Mouse (Mus musculus) embryonic facial prominence, embryonic 15.5 days (tissue): ENCODE results near the gene Uqcr10. TPM values are rescaled to one million over a fixed set of nuclear protein-coding genes. Genes with fewer than 3 reads are reported as not detected.

ENCODE experiments used
- ATAC-seq: fragments of 200-750 bp; cut with Nextera tagmentation; 2 replicates; pipeline ENCODE4 v1.8.0; 2017; ENCODE audit warnings: low read depth, moderate TSS enrichment; ENCODE audit not compliant: insufficient number of reproducible peaks, low FRiP score, low TSS enrichment
- H3K27ac ChIP-seq: fragments of 300-500 bp; sonication (generic); replicated peaks from 2 replicates; pipeline ENCODE4 v1.5.1; 2015; ENCODE audit warnings: mild to moderate bottlenecking, inconsistent platforms
- H3K27me3 ChIP-seq: fragments of 300-500 bp; sonication (generic); 2 replicates; pipeline ENCODE4 v1.6.1; 2015; ENCODE audit warnings: inconsistent platforms
- H3K36me3 ChIP-seq: fragments of 300-500 bp; sonication (generic); 2 replicates; pipeline ENCODE4 v1.6.1; 2015; ENCODE audit warnings: mild to moderate bottlenecking, inconsistent platforms
- H3K4me1 ChIP-seq: fragments of 300-500 bp; sonication (generic); 2 replicates; pipeline ENCODE4 v1.6.1; 2015; ENCODE audit warnings: inconsistent platforms
- H3K4me2 ChIP-seq: fragments of 300-500 bp; sonication (generic); replicated peaks from 2 replicates; pipeline ENCODE4 v1.6.1; 2015; ENCODE audit warnings: mild to moderate bottlenecking, inconsistent platforms
- H3K4me3 ChIP-seq: fragments of 300-500 bp; sonication (generic); replicated peaks from 2 replicates; pipeline ENCODE4 v1.5.1; 2015; ENCODE audit warnings: mild to moderate bottlenecking, inconsistent platforms
- H3K9ac ChIP-seq: fragments of 300-500 bp; sonication (generic); 2 replicates; pipeline ENCODE4 v1.6.1; 2015; ENCODE audit warnings: inconsistent platforms
- H3K9me3 ChIP-seq: fragments of 300-500 bp; sonication (generic); replicated peaks from 2 replicates; pipeline ENCODE4 v1.6.1; 2016; ENCODE audit warnings: inconsistent platforms
- WGBS: fragments of 180-500 bp; shearing (Covaris S2); methylation state at CpG from one replicate; pipeline ENCODE4 v1.1.7; 2015; 5-methylcytosine and 5-hydroxymethylcytosine counted together
- polyA plus RNA-seq: library from polyadenylated mRNA; unstranded; fragments of >200 nt; fragmentation: Nextera tagmentation; extraction: Ambion mirVana; gene quantifications from 2 replicates; pipeline ENCODE4 v1.2.1, GENCODE M21; 2015

Gene Uqcr10
- 734 and 735 TPM in 2 replicates for polyA plus RNA-seq

DNA sequence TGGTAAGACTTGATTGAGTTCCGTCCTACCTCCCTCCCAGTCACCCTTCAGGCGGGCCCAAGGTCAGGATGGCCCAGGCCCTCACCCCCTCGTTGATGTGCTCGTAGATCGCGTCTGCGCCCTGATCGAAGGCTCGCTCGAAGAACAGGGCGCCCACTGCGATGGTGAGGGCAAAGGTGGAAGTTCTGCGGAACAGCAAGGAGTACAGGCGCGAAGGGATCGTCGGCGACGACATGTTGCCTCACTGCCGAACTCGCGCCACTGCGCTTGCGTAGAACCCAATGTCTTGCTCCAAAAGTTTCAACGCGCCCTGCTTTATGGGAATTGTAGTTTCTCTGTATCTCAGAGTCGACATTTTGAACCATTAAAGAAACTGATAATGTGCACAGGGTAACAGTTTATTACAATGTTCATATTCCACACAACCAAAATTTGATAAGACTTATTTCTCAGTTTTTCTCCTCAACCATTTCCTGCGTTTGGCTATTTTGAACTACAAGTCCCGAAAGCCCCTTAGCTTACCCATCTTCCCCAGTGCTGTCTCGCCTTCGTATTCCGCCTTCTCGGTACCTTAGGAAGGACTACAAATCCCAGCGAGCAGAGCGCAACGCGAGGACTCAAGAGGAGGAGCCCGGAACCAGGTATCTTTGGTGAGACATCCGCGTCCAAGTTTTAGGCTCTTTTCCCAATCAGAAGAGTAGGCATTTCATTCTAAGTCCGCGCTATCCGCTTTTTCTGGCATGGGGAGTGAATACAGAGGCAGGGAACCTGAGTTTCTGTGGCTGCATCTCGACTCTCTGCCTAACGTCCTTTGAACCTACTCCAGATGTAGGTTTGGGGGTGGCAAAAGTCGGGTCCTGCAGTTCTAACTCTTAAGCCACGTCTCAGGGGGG lies at the start of gene Uqcr10, which contains the start of gene Zmat5:
TSS of gene Uqcr10 (minus strand) at position 271 of the 893 bp plus-strand sequence.
TSS of gene Zmat5 (plus strand) at position 607 of the 893 bp plus-strand sequence.
- H3K27me3 ChIP-seq = no peaks in the 10 kb centered on the region
- peak within 1 kb of the TSS; percentile 75 for H3K27ac ChIP-seq
- H3K4me2 ChIP-seq = peak within 1 kb of the TSS; percentile 85
- H3K9me3 ChIP-seq = no peaks in the 10 kb centered on the region
- peak within 1 kb of the TSS; percentile 75 for H3K4me3 ChIP-seq
- ATAC-seq = peak; percentile 94
- H3K4me1 ChIP-seq = peaks cover 13% of the 10 kb centered on the region
- under 1% methylated on average over 47 of the region's 47 CpGs for WGBS
- peak within 1 kb of the TSS; percentile 87 for H3K9ac ChIP-seq
- H3K36me3 ChIP-seq = peaks cover 18% of the 10 kb centered on the region

DNA sequence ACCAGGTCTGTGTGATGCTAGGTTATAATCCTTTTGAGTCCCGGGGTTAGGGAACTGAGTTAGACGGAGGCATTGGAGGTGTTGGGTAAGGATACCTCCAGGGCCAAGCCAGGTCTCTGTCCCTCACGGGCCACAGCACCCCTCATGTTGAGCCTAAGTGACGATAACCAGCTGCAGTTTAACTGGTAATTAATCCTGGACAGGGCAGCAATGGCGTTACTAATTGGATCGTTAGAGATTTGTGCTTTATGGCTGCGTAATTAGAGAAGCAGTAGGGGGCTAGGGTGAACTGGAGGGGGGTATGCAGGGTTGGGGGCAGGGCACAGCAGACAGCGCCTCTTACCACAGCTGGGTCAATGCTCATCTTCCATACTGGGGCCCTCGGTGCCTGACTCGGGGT lies 48.7 kb upstream of the Uqcr10 start:
- H3K4me1 ChIP-seq = no peaks in the 10 kb centered on the region
- H3K9me3 ChIP-seq = no peaks in the 10 kb centered on the region
- H3K27ac ChIP-seq = no peak overlapping the region
- WGBS = 33% methylated on average over 10 of the region's 10 CpGs
- no peaks in the 10 kb centered on the region for H3K36me3 ChIP-seq
- H3K9ac ChIP-seq = no peak overlapping the region
- no peak for ATAC-seq
- H3K4me2 ChIP-seq = no peak overlapping the region
- peaks cover 31% of the 10 kb centered on the region for H3K27me3 ChIP-seq
- H3K4me3 ChIP-seq = no peak overlapping the region

DNA sequence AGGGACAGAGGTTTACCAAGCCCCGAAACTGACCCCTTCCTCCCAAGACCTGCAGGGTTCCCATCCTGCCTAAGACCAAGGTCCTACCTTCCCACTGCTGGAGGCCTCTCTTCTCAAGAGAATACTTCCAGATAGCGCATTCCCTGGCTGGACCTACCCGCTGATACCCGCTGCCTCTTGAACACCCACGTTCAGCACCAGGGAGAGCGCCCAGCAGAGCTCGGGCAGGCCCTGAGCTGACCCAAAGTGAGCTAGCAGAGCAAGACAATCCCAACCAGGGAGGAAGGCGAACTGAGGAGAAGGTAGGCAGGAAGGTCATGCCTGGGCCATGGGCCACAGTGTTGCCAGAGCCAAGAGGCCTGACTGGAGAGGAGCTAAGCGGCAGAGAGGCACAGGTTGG lies 46.1 kb upstream of the Uqcr10 start:
- no peak overlapping the region for H3K4me2 ChIP-seq
- H3K27me3 ChIP-seq = peaks cover 57% of the 10 kb centered on the region
- no peaks in the 10 kb centered on the region for H3K9me3 ChIP-seq
- H3K36me3 ChIP-seq = no peaks in the 10 kb centered on the region
- H3K4me3 ChIP-seq = no peak overlapping the region
- no peak overlapping the region for H3K27ac ChIP-seq
- no peak for ATAC-seq
- peaks cover 19% of the 10 kb centered on the region for H3K4me1 ChIP-seq
- 6% methylated on average over 9 of the region's 9 CpGs for WGBS
- no peak overlapping the region for H3K9ac ChIP-seq

DNA sequence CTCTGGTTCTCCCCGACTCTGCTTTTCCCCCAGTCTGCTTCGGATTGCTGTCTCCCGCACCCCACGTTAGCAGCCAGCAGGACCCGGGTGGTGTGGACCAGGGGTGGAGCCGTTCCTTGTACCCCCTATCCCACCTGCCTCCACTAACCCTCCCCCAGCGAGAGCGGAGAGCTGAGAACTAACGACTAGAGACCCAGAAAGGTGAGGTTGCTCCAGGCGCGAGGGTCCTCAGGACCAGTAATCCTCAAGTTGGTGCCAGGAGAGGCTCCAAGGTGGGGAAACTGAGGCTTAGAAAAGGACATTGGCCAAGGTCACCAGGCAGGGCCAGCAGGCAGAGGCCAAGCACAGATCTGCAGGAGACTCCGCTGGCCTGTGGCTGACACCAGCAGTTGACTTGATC lies 43.1 kb upstream of the Uqcr10 start:
- H3K9ac ChIP-seq = no peak overlapping the region
- H3K4me2 ChIP-seq = peak overlapping the region; percentile 98
- no peaks in the 10 kb centered on the region for H3K9me3 ChIP-seq
- no peaks in the 10 kb centered on the region for H3K36me3 ChIP-seq
- peaks cover 19% of the 10 kb centered on the region for H3K4me1 ChIP-seq
- H3K27ac ChIP-seq = no peak overlapping the region
- ATAC-seq = no peak
- H3K4me3 ChIP-seq = peak overlapping the region; percentile 51
- peaks cover 84% of the 10 kb centered on the region for H3K27me3 ChIP-seq
- 1% methylated on average over 12 of the region's 12 CpGs for WGBS

DNA sequence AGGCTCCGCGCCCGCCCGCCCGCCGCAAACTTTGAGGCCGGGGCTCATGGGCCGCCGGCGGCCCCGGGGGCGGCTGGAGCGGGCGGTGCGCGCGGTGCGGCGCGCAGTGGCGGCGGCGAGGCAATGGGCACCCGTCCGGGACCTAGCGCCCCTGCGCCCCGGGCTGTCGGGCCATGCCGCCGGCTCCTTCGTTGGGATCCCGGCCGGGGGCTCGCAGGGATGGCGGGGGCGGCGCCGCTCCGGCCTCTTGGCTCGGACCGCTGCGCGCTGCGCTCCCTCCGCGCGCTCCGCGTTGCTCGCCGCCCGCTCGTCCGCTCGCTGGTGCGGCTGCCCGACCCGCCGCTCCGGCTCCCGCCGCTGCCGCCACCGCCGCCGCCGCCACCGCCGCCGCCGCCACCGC lies 42.6 kb upstream of the Uqcr10 start, which contains the start of gene Cabp7:
TSS of gene Cabp7 (minus strand) at position 46 of the 400 bp plus-strand sequence.
- no peak for ATAC-seq
- Histone ChIP-seq H3K27me3 (peaks cover 84% of the 10 kb centered on the region), H3K27ac (no peak within 1 kb of the TSS), H3K4me3 (peak within 1 kb of the TSS; percentile 51), H3K36me3 (no peaks in the 10 kb centered on the region), H3K9me3 (no peaks in the 10 kb centered on the region), H3K4me2 (peak within 1 kb of the TSS; percentile 98), H3K4me1 (peaks cover 19% of the 10 kb centered on the region), H3K9ac (no peak within 1 kb of the TSS)
- 3% methylated on average over 49 of the region's 73 CpGs for WGBS

DNA sequence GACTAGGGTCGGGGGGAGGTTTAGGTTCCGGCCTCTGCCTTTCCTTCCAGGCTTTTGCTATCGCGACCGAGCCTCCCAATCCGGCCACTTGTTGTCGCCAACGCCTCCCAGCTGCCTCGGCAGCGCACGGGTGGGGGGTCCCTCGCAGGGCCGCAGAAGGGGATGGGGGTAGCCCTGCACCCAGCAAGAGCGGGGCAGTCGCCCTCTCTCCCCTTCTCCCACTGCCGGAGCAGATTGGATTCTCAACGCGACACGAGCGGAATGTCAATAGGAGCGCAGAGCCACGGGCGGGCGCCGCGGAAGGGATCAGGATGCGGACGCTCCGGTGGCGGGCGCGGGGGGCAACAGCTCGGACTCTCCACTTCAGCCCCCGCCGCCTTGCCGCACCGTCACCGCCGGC lies 41.8 kb upstream of the Uqcr10 start:
- no peaks in the 10 kb centered on the region for H3K9me3 ChIP-seq
- H3K27ac ChIP-seq = no peak overlapping the region
- H3K27me3 ChIP-seq = peaks cover 82% of the 10 kb centered on the region
- H3K4me3 ChIP-seq = peak overlapping the region; percentile 51
- no peak for ATAC-seq
- H3K4me1 ChIP-seq = peaks cover 19% of the 10 kb centered on the region
- H3K9ac ChIP-seq = no peak overlapping the region
- no peaks in the 10 kb centered on the region for H3K36me3 ChIP-seq
- WGBS = under 1% methylated on average over 39 of the region's 39 CpGs
- peak overlapping the region; percentile 98 for H3K4me2 ChIP-seq

DNA sequence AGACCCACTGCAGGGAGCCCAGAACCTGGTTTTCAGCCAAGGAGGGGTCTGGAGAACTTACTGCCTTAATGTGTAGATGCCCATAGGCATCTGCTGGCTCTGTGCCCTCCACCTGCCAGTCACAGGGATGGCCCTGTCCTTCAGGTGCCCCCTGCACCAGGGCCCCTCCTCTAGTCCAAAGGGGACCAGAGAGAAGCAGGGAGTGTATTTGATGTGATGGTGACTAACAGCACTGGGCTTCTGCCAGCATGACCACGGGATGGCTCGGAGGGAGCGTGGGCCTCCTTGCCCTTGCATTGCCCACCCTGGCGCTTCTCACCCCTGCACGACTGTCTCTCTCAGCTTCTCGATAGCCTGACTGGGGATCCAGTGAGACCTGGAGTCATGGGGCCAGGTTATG lies 40.5 kb upstream of the Uqcr10 start:
- Histone ChIP-seq H3K4me3 (no peak overlapping the region), H3K4me1 (peaks cover 19% of the 10 kb centered on the region), H3K36me3 (no peaks in the 10 kb centered on the region), H3K4me2 (no peak overlapping the region), H3K9me3 (no peaks in the 10 kb centered on the region), H3K27me3 (peaks cover 74% of the 10 kb centered on the region), H3K9ac (no peak overlapping the region), H3K27ac (no peak overlapping the region)
- WGBS = 67% methylated on average over 6 of the region's 6 CpGs
- ATAC-seq = no peak

DNA sequence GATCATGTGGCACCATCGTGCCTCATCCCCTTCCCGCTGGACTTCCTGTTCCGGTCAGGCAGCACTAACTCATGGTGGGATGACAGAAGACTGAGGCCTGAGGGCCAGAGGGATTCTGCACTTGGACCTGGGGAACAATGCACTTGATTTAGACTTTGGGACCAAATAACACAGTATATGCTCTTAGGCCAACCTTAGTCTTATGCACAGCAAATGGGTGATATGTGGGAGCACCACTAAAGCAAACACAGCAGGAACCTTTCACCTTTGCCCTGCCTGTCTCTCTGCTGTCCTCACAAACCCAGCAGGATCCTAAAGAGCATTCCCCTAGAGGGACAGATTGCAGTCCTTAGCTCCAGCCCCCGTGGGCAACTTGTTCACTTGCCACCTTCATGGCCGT lies 36.6 kb upstream of the Uqcr10 start:
- no peak overlapping the region for H3K9ac ChIP-seq
- peaks cover 35% of the 10 kb centered on the region for H3K27me3 ChIP-seq
- 58% methylated on average over 5 of the region's 5 CpGs for WGBS
- no peak overlapping the region for H3K4me2 ChIP-seq
- H3K4me3 ChIP-seq = no peak overlapping the region
- H3K27ac ChIP-seq = no peak overlapping the region
- ATAC-seq = no peak
- no peaks in the 10 kb centered on the region for H3K36me3 ChIP-seq
- H3K9me3 ChIP-seq = no peaks in the 10 kb centered on the region
- H3K4me1 ChIP-seq = peaks cover 3% of the 10 kb centered on the region

DNA sequence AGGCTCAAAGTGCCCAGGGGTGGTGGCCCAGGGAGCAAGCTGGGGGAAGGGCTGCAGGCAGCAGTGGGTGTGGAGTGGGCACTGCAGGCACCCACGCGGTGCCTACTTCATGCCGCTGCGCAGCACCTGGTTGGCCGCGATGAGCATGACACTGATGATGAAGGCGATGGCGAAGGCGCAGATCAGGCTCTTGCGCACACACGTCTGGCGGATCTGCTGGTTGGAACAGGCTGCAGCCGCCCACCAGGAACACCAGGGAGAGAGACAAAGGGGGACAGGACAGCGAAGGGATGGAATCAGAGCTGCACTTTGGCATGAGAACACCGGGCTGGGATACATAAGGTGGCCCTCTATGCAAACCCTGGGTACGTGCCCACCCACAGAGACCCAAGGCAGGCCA lies 34.6 kb upstream of the Uqcr10 start:
- Histone ChIP-seq H3K27me3 (peaks cover 14% of the 10 kb centered on the region), H3K4me3 (no peak overlapping the region), H3K9me3 (no peaks in the 10 kb centered on the region), H3K27ac (no peak overlapping the region), H3K9ac (no peak overlapping the region), H3K4me2 (no peak overlapping the region), H3K4me1 (no peaks in the 10 kb centered on the region), H3K36me3 (no peaks in the 10 kb centered on the region)
- 90% methylated on average over 16 of the region's 16 CpGs for WGBS
- ATAC-seq = no peak

DNA sequence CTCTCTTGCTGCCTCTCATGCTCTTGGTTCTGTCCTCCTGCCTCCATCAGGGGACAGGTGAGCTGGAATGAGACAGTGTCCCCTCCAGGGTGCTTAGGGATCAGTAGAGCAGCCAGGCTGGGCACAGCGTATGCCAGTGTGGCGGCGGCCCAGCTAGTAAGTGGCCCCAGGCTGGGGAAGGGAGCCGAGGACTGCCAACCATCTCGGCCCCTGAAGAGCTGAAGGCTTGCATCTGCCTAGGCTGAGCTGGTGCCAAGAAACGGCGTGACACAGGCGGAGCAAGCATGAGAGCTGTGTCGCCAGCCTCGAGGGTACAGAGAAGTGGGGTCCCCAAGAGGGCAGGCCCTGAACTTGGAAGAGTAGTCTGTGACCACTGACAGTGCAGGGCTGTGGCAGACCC lies 33.5 kb upstream of the Uqcr10 start:
- H3K27ac ChIP-seq = no peak overlapping the region
- H3K9me3 ChIP-seq = no peaks in the 10 kb centered on the region
- H3K9ac ChIP-seq = no peak overlapping the region
- peaks cover 3% of the 10 kb centered on the region; the same call in 1 of the 2 replicates for H3K36me3 ChIP-seq
- H3K4me2 ChIP-seq = no peak overlapping the region
- WGBS = 63% methylated on average over 10 of the region's 10 CpGs
- no peak overlapping the region for H3K4me3 ChIP-seq
- H3K4me1 ChIP-seq = no peaks in the 10 kb centered on the region
- no peak for ATAC-seq
- peaks cover 4% of the 10 kb centered on the region for H3K27me3 ChIP-seq

DNA sequence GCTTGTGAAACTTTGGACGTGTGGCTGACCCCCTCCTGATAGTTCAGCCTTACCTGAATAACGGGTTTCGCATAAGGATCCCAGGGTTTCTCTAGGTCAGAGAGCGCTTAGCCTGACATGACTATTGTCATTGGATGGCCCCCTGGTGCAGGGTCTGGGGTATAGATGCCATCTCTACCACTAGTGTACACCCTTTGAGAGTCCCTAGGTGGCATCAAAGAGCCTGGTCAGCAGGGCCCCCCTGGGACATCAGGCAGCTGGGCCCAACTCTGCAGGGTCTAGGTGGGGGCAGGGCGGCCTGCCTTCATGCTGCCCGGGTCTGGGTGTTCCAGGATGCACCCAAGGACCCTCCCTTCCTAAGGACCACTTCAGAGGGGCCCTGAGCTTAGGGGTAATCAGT lies 32.2 kb upstream of the Uqcr10 start:
- H3K36me3 ChIP-seq = peaks cover 7% of the 10 kb centered on the region; the same call in 1 of the 2 replicates
- no peak overlapping the region for H3K27ac ChIP-seq
- 55% methylated on average over 6 of the region's 6 CpGs for WGBS
- ATAC-seq = no peak
- no peak overlapping the region for H3K4me2 ChIP-seq
- H3K9me3 ChIP-seq = no peaks in the 10 kb centered on the region
- H3K27me3 ChIP-seq = no peaks in the 10 kb centered on the region
- H3K4me1 ChIP-seq = no peaks in the 10 kb centered on the region
- no peak overlapping the region for H3K9ac ChIP-seq
- no peak overlapping the region for H3K4me3 ChIP-seq
